Comparison of ENCODE assay signal across 25 mouse cellular contexts in the genomic region with DNA sequence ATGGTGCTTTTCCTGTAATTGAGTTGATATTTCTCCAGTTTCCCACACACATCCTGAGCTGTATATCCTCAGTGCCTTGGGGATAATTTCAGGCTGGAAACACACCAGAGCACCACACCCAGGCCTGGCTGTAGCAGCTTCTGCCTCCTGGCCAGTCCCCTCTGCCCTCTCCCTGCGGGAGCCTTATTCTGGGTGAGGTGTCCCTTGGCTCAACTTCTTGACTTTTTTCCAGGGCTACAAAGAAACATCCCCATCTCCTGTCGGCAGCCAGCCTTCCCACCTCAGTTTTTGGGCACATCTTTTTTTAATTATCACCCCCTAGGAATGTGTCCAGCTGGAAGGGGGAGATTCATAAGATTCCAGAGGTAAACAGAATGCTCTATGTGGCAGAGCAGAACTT.
DNase-seq lines count a peak whose midpoint lies in the region; ATAC-seq lines count a peak whose summit lies in the region.
"Had no signal": no experiment of that assay in that cellular context is flagged by ENCODE, and none has a peak within 500 bp of the region (broad histone marks: within the 10 kb centered on the region; RNA-seq: fewer than 3 reads in every experiment).

No protein-coding gene starts in this region.

- intact Hi-C loops in heart, postnatal 36 days (cut with DNase I) = no loop called here

- no peak overlapping the region for H3K9ac ChIP-seq in heart, embryonic 12.5 days
- H3K9ac ChIP-seq: embryonic facial prominence, embryonic 13.5 days; forebrain, postnatal 0 days; heart, embryonic 13.5 days; hindbrain, embryonic 15.5 days; limb, embryonic 13.5 days; liver, embryonic 12.5 days; neural tube, embryonic 12.5 days had no signal

- H3K36me3 ChIP-seq in heart, embryonic 12.5 days = no peaks in the 10 kb centered on the region
- H3K36me3 ChIP-seq: embryonic facial prominence, embryonic 13.5 days; heart, embryonic 13.5 days; hindbrain, embryonic 15.5 days; limb, embryonic 13.5 days; liver, embryonic 12.5 days; neural tube, embryonic 12.5 days had no signal

- no peak overlapping the region for H3K27ac ChIP-seq in heart, embryonic 12.5 days (ENCODE audit: poor library complexity, severe bottlenecking)
- H3K27ac ChIP-seq: embryonic facial prominence, embryonic 13.5 days; heart, embryonic 13.5 days; hindbrain, embryonic 15.5 days; limb, embryonic 13.5 days; liver, embryonic 12.5 days; neural tube, embryonic 12.5 days had no signal

- ATAC-seq in heart, embryonic 12.5 days (ENCODE audit: insufficient number of reproducible peaks, low FRiP score) = no peak
- no peak for ATAC-seq in monocyte, adult 5-6 weeks (replicated peaks; ENCODE audit: insufficient number of reproducible peaks, low FRiP score, low TSS enrichment, poor library complexity, severe bottlenecking)
- ATAC-seq: forebrain, postnatal 0 days; liver, embryonic 12.5 days had no signal

- no peak overlapping the region for H3K4me2 ChIP-seq in heart, embryonic 12.5 days
- H3K4me2 ChIP-seq: embryonic facial prominence, embryonic 13.5 days; heart, embryonic 13.5 days; hindbrain, embryonic 15.5 days; limb, embryonic 13.5 days; liver, embryonic 12.5 days; midbrain, embryonic 11.5 days; neural tube, embryonic 12.5 days had no signal

- peak; percentile 92 for DNase-seq in heart, adult 11 months
- peak; percentile 17 for DNase-seq in kidney, postnatal 36 days
- DNase-seq in kidney, adult 9 months = no peak
- peak; percentile 23 to 50 for DNase-seq in gastrocnemius, adult 8-10 months (ENCODE audit: low spot score in 2 of 2)
- DNase-seq in heart, postnatal 36 days = peak; percentile 15 to 27
- DNase-seq in cerebellum, postnatal 36 days = no peak
- DNase-seq: cerebellum, adult 18-20 months; cerebellum, postnatal 14 days; forebrain, postnatal 0 days; kidney, adult 8-10 months; layer of hippocampus, adult 9-11 months; lung, adult 18-20 months; lung, postnatal 10 days; right cerebral cortex, postnatal 14 days; spleen, adult 18-20 months; thymus, postnatal 14 days had no signal

- H3K4me1 ChIP-seq in heart, embryonic 12.5 days (replicated peaks) = no peaks in the 10 kb centered on the region
- H3K4me1 ChIP-seq: heart, embryonic 13.5 days; hindbrain, embryonic 15.5 days; liver, embryonic 12.5 days; neural tube, embryonic 12.5 days had no signal

- WGBS in heart, embryonic 12.5 days = 57% methylated on average over 2 of the region's 2 CpGs

- H3K27me3 ChIP-seq in heart, embryonic 12.5 days (replicated peaks) = no peaks in the 10 kb centered on the region
- H3K27me3 ChIP-seq: embryonic facial prominence, embryonic 13.5 days; heart, embryonic 13.5 days; hindbrain, embryonic 15.5 days; limb, embryonic 13.5 days; liver, embryonic 12.5 days; neural tube, embryonic 12.5 days had no signal

- peaks cover 3% of the 10 kb centered on the region for H3K9me3 ChIP-seq in heart, embryonic 12.5 days (replicated peaks)
- H3K9me3 ChIP-seq: embryonic facial prominence, embryonic 13.5 days; heart, embryonic 13.5 days; hindbrain, embryonic 15.5 days; limb, embryonic 13.5 days; liver, embryonic 12.5 days; neural tube, embryonic 12.5 days had no signal

- no peak overlapping the region for H3K4me3 ChIP-seq in heart, embryonic 12.5 days
- H3K4me3 ChIP-seq: embryonic facial prominence, embryonic 13.5 days; heart, embryonic 13.5 days; hindbrain, embryonic 15.5 days; limb, embryonic 13.5 days; liver, embryonic 12.5 days; neural tube, embryonic 12.5 days had no signal

Comparison
In these comparisons a context has a peak if more than half of its experiments do, and no peak if none do; other contexts are left out.
1. DNase-seq: peak in heart, adult 11 months (single experiment), kidney, postnatal 36 days (2 of 2), gastrocnemius, adult 8-10 months (2 of 2) and heart, postnatal 36 days (2 of 2); none in kidney, adult 9 months (single experiment) and cerebellum, postnatal 36 days (0 of 2).